Mouse (Mus musculus): Measurements from ENCODE around the gene Sgsh. TPM values are rescaled to one million over a fixed set of nuclear protein-coding genes. Genes with fewer than 3 reads are reported as not detected.

Gene Sgsh
- total and polyA plus RNA-seq, 3 experiments: 0.12 to 0.25 TPM; not detected in 1

- Histone ChIP-seq H3K9me3 (replicated peaks; ENCODE audit: insufficient read depth, low read length) (no peaks in the 10 kb centered on the region), H3K27me3 (ENCODE audit: control insufficient read depth in 1 of 2, insufficient read depth in 2 of 2, low read length in 2 of 2) (peaks cover under 1 to 5% of the 10 kb centered on the region in 2 experiments; a peak in 2 of 4 replicates), H3K27ac (ENCODE audit: control insufficient read depth, low read depth, low read length) (no peak overlapping the region), H3K9ac (ENCODE audit: control insufficient read depth, low read depth, low read length, poor library complexity, severe bottlenecking) (peak overlapping the region; percentile 20; the same call in 1 of the 2 replicates), H3K36me3 (ENCODE audit: control insufficient read depth in 1 of 2, insufficient read depth in 2 of 2, low read length in 2 of 2) (no peaks in the 10 kb centered on the region), H3K4me1 (ENCODE audit: control insufficient read depth in 1 of 2, insufficient read depth in 2 of 2, low read length in 2 of 2) (no peaks in the 10 kb centered on the region; a peak in 1 of 4 replicates), H3K79me2 (ENCODE audit: control insufficient read depth, insufficient read depth, low read length, poor library complexity) (no peaks in the 10 kb centered on the region), H3K4me3 (ENCODE audit: control insufficient read depth in 1 of 2, insufficient read depth in 1 of 2, low read depth in 2 of 2, low read length in 2 of 2) (peak overlapping the region in 1 of 2 experiments; percentile 37; a peak in 2 of 4 replicates)
- peak; percentile 87 for DNase-seq (ENCODE audit: low read depth, low spot score)
- TF ChIP-seq USF1 (IDR thresholded peaks at IDR 0.05; ENCODE audit: low read depth, low read length) (no peak), MAX (IDR thresholded peaks at IDR 0.05; ENCODE audit: low read length) (peak; percentile 41; the same call in 1 of the 2 replicates), MXI1 (IDR thresholded peaks at IDR 0.05; ENCODE audit: low read depth, low read length) (peak; percentile 63), RAD21 (IDR thresholded peaks at IDR 0.05; ENCODE audit: low read depth, low read length) (peak; percentile 64), GABPA (IDR thresholded peaks at IDR 0.05; ENCODE audit: low read depth, low read length) (no peak), ZMIZ1 (IDR thresholded peaks at IDR 0.05; ENCODE audit: low read depth, low read length) (no peak), UBTF (IDR thresholded peaks at IDR 0.05; ENCODE audit: borderline replicate concordance, insufficient read depth, low read depth, low read length) (no peak), MAZ (IDR thresholded peaks at IDR 0.05; ENCODE audit: low read depth, low read length) (peak; percentile 67; the same call in 1 of the 2 replicates), ZC3H11A (IDR thresholded peaks at IDR 0.05; ENCODE audit: low read depth, low read length) (peak; percentile 72), E2F4 (IDR thresholded peaks at IDR 0.05; ENCODE audit: borderline replicate concordance, low read depth, low read length) (no peak), MYC (IDR thresholded peaks at IDR 0.05; ENCODE audit: low read depth, low read length) (peak; percentile 49; the same call in 1 of the 2 replicates), EP300 (IDR thresholded peaks at IDR 0.05; ENCODE audit: low read depth in 1 of 2, low read length in 2 of 2) (no peak), SIN3A (IDR thresholded peaks at IDR 0.05; ENCODE audit: low read length) (peak; percentile 41; the same call in 1 of the 2 replicates), TAL1 (IDR thresholded peaks at IDR 0.05; ENCODE audit: low read length) (no peak), ZKSCAN1 (IDR thresholded peaks at IDR 0.05; ENCODE audit: low read depth, low read length) (no peak), SMC3 (IDR thresholded peaks at IDR 0.05; ENCODE audit: low read depth, low read length) (peak; percentile 95), HCFC1 (IDR thresholded peaks at IDR 0.05; ENCODE audit: low read depth, low read length) (peak; percentile 46; the same call in 1 of the 2 replicates), RCOR1 (IDR thresholded peaks at IDR 0.05; ENCODE audit: low read depth, low read length) (no peak), TCF12 (IDR thresholded peaks at IDR 0.05; ENCODE audit: low read depth, low read length) (no peak), MAFK (IDR thresholded peaks at IDR 0.05; ENCODE audit: borderline replicate concordance, low read depth, low read length) (no peak), CHD1 (IDR thresholded peaks at IDR 0.05; ENCODE audit: low read depth, low read length) (no peak), POLR2A (IDR thresholded peaks at IDR 0.05; ENCODE audit: control insufficient read depth in 1 of 2, insufficient read depth in 1 of 2, low read depth in 1 of 2, low read length in 2 of 2, poor library complexity in 1 of 2) (no peak), CHD2 (IDR thresholded peaks at IDR 0.05; ENCODE audit: low read length) (no peak), CTCF (IDR thresholded peaks at IDR 0.05 in 2 of 3, conservative IDR thresholded peaks at IDR 0.05 in 1 of 3; ENCODE audit: control insufficient read depth in 1 of 3, insufficient read depth in 1 of 3, low read depth in 2 of 3, low read length in 3 of 3, poor library complexity in 1 of 3, severe bottlenecking in 1 of 3) (peak; percentile 86 to 98 (median 88))
Observed at GRCm38 (mm10) chr11:119363534-119364145, 8.3 kb upstream of the Sgsh start.
